Mouse (Mus musculus): ENCODE results near the gene Trmt2b. TPM values are rescaled to one million over a fixed set of nuclear protein-coding genes. Genes with fewer than 3 reads are reported as not detected.
"Not testable (repeated sequence)": the region's sequence is repeated elsewhere in the genome, so short reads cannot be mapped to it uniquely, and the experiment has no call there.

Trmt2b gene
- total RNA-seq, 2 experiments from 2014 or later, result 6.6 to 16.9 TPM

- no peak for ATAC-seq (replicated peaks; ENCODE audit: low FRiP score, poor library complexity, severe bottlenecking)
Measured at GRCm38 (mm10) chrX:134233048-134233447, 43.7 kb downstream of the Trmt2b start.

GRCm38 (mm10) chrX:134221856-134222255 lies 54.9 kb downstream of the Trmt2b start, which contains the start of gene Nox1:
Gene Nox1, minus strand, starts transcription at chrX:134221956.
- no peak for ATAC-seq (replicated peaks; ENCODE audit: low FRiP score, poor library complexity, severe bottlenecking)

GRCm38 (mm10) chrX:134220618-134221017 lies 56.2 kb downstream of the Trmt2b start:
- no peak for ATAC-seq (replicated peaks; ENCODE audit: low FRiP score, poor library complexity, severe bottlenecking)

GRCm38 (mm10) chrX:134218161-134218560 lies 58.6 kb downstream of the Trmt2b start:
- no peak for ATAC-seq (replicated peaks; ENCODE audit: low FRiP score, poor library complexity, severe bottlenecking)

GRCm38 (mm10) chrX:134211151-134211642 lies 65.6 kb downstream of the Trmt2b start:
- ATAC-seq (replicated peaks; ENCODE audit: low FRiP score, poor library complexity, severe bottlenecking), result no peak

GRCm38 (mm10) chrX:134208491-134208890 lies 68.3 kb downstream of the Trmt2b start:
- peak; percentile 57; the same call in 1 of the 2 replicates for ATAC-seq (replicated peaks; ENCODE audit: low FRiP score, poor library complexity, severe bottlenecking)

GRCm38 (mm10) chrX:134187201-134187600 lies 89.6 kb downstream of the Trmt2b start, which contains the start of gene Arl13a:
Gene Arl13a, plus strand, starts transcription at chrX:134187501.
- not testable (repeated sequence) for ATAC-seq (replicated peaks; ENCODE audit: low FRiP score, poor library complexity, severe bottlenecking)

GRCm38 (mm10) chrX:134174699-134175098 lies 102.1 kb downstream of the Trmt2b start:
- ATAC-seq (replicated peaks; ENCODE audit: low FRiP score, poor library complexity, severe bottlenecking), result no peak

Other genes starting within 250 kb of the Trmt2b start
- gene Cstf2, start 217.8 kb downstream of the Trmt2b start, total RNA-seq (2015; ENCODE audit: low replicate concordance), result 16.3 and 23.0 TPM in 2 replicates
- gene Cstf2, start 217.8 kb downstream of the Trmt2b start, total RNA-seq (2017; ENCODE audit: low replicate concordance), result 20.9 and 24.5 TPM in 2 replicates
- gene Xkrx, start 114.9 kb downstream of the Trmt2b start, total RNA-seq (2015; ENCODE audit: low replicate concordance), result 1.7 TPM in 1 of 2 replicates, not detected in the other
- gene Xkrx, start 114.9 kb downstream of the Trmt2b start, total RNA-seq (2017; ENCODE audit: low replicate concordance), result not detected in 2 replicates
- not detected in 2 replicates for gene Arl13a, start 89.5 kb downstream of the Trmt2b start, total RNA-seq (2015; ENCODE audit: low replicate concordance)
- not detected in 2 replicates for gene Arl13a, start 89.5 kb downstream of the Trmt2b start, total RNA-seq (2017; ENCODE audit: low replicate concordance)
- gene Nox1, start 55.0 kb downstream of the Trmt2b start, total RNA-seq (2015; ENCODE audit: low replicate concordance), result not detected in 2 replicates
- 0.28 TPM in 1 of 2 replicates, not detected in the other for gene Nox1, start 55.0 kb downstream of the Trmt2b start, total RNA-seq (2017; ENCODE audit: low replicate concordance)
- not detected in 2 replicates for gene Tmem35a, start 18.2 kb upstream of the Trmt2b start, total RNA-seq (2015; ENCODE audit: low replicate concordance)
- gene Tmem35a, start 18.2 kb upstream of the Trmt2b start, total RNA-seq (2017; ENCODE audit: low replicate concordance), result not detected in 2 replicates
- gene Cenpi, start 31.1 kb upstream of the Trmt2b start, total RNA-seq (2015; ENCODE audit: low replicate concordance), result 15.6 and 15.9 TPM in 2 replicates
- 12.8 and 15.8 TPM in 2 replicates for gene Cenpi, start 31.1 kb upstream of the Trmt2b start, total RNA-seq (2017; ENCODE audit: low replicate concordance)
- 0.21 TPM in 1 of 2 replicates, not detected in the other for gene Drp2, start 127.6 kb upstream of the Trmt2b start, total RNA-seq (2015; ENCODE audit: low replicate concordance)
- 0.60 and 0.98 TPM in 2 replicates for gene Drp2, start 127.6 kb upstream of the Trmt2b start, total RNA-seq (2017; ENCODE audit: low replicate concordance)
- gene Taf7l, start 199.5 kb upstream of the Trmt2b start, total RNA-seq (2015; ENCODE audit: low replicate concordance), result not detected in 2 replicates
- not detected in 2 replicates for gene Taf7l, start 199.5 kb upstream of the Trmt2b start, total RNA-seq (2017; ENCODE audit: low replicate concordance)